Mouse (Mus musculus) intestine, embryonic 15.5 days (tissue): ENCODE data around the gene Trp53i11. TPM values are rescaled to one million over a fixed set of nuclear protein-coding genes. Genes with fewer than 3 reads are reported as not detected.

ENCODE experiments used
- polyA plus RNA-seq: library from polyadenylated mRNA; unstranded; fragments of >200 nt; fragmentation: Nextera tagmentation; extraction: Ambion mirVana; gene quantifications from 2 replicates; pipeline ENCODE4 v1.2.1, GENCODE M21; 2015

The Trp53i11 gene
- polyA plus RNA-seq, 1 experiment from 2014 or later = 36.0 TPM

Other genes starting within 250 kb of the Trp53i11 start
- 8.0 and 8.6 TPM in 2 replicates for gene Prdm11, start 141.4 kb upstream of the Trp53i11 start, polyA plus RNA-seq
- 21.4 and 23.0 TPM in 2 replicates for gene Tspan18, start 147.0 kb downstream of the Trp53i11 start, polyA plus RNA-seq